36 mouse cellular contexts compared by ENCODE assay signal in the genomic region with DNA sequence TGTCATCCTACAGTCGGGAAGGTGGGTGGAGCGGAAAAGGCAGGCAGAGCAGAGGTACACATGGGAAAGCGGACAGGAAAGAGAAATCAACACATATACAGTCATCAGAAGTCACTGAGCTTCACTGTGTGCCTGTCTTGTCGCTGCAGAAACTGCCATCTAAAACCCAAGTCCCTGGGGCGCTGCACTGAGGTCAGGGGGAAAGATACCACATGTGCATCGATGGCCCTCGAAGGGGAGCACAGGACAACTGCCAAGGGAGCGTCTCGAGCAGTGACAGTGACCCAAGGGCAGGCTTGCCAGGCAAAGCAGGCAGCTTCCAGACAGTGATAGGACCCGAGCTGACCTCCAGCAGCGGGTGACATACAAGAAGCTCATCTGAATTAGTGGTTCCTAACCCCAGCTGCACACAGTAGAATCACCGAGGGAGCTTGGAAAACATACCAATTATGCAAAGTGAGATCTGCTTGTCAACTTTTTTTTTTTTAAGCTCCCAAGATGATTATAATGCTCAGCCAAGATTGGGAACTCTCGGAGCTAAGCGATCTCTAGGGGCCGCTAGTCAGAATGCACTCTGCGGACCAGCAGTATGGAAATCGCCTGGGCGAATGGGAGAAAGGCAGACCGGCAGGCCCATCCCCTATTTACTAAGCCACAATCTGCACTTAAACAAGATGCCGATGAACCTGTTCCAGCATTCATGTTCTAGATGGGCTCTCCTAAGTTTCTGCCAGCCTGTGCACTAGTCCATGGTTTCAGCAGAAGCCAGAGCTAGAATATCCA. TPM values are rescaled to one million over a fixed set of nuclear protein-coding genes. Genes with fewer than 3 reads are reported as not detected.
DNase-seq lines count a peak whose midpoint lies in the region; ATAC-seq and TF ChIP-seq lines count a peak whose summit lies in the region.
"Had no signal": no experiment of that assay in that cellular context is flagged by ENCODE, and none has a peak within 500 bp of the region (broad histone marks: within the 10 kb centered on the region; RNA-seq: fewer than 3 reads in every experiment).

No protein-coding gene starts in this region.

- H3K4me3 ChIP-seq in midbrain, embryonic 11.5 days (ENCODE audit: low read depth, low read length) = no peak overlapping the region
- no peak overlapping the region for H3K4me3 ChIP-seq in midbrain, embryonic 10.5 days
- peak overlapping the region; percentile 26; the same call in 1 of the 2 replicates for H3K4me3 ChIP-seq in ES-Bruce4 (ENCODE audit: low read depth, low read length)
- H3K4me3 ChIP-seq: erythroblast, embryonic 14.5 days; forebrain, embryonic 12.5 days; heart, embryonic 15.5 days; liver, embryonic 12.5 days; stomach, embryonic 15.5 days had no signal

- no peak for TF ChIP-seq EP300 in ES-Bruce4 (IDR thresholded peaks at IDR 0.05; ENCODE audit: insufficient read depth, low read depth, low read length)

- H3K4me1 ChIP-seq in midbrain, embryonic 11.5 days (ENCODE audit: control insufficient read depth, insufficient read depth, low read length) = peaks cover 30% of the 10 kb centered on the region
- peaks cover 32% of the 10 kb centered on the region for H3K4me1 ChIP-seq in midbrain, embryonic 10.5 days
- peaks cover 5% of the 10 kb centered on the region for H3K4me1 ChIP-seq in ES-Bruce4 (ENCODE audit: control insufficient read depth, insufficient read depth, low read length)
- H3K4me1 ChIP-seq: liver, embryonic 12.5 days had no signal

- WGBS in midbrain, embryonic 11.5 days = 87% methylated on average over 20 of the region's 20 CpGs
- 92% methylated on average over 20 of the region's 20 CpGs for WGBS in midbrain, embryonic 10.5 days

- DNase-seq in heart, adult 11 months = peak; percentile 79
- DNase-seq in heart, adult 18-20 months = no peak
- peak; percentile 83 for DNase-seq in midbrain, embryonic 11.5 days (ENCODE audit: low spot score, missing footprints)
- no peak for DNase-seq in midbrain, embryonic 10.5 days (ENCODE audit: low spot score)
- DNase-seq in ZHBTc4 (ENCODE audit: low read depth, low spot score) = peak; percentile 46
- DNase-seq: adrenal gland, postnatal 14 days; cerebellum, adult 11 months; cerebellum, adult 9-11 months; embryo, embryonic 11 days; heart, postnatal 36 days; kidney, adult 18-20 months; kidney, postnatal 36 days; layer of hippocampus, postnatal 36 days; left cerebral cortex, postnatal 4 days; liver, postnatal 0 days; lung, postnatal 36 days; midbrain, embryonic 14.5 days; right cerebral cortex, postnatal 25 days; thymus, adult 18-20 months; thymus, postnatal 36 days had no signal

- no peak for TF ChIP-seq POLR2A in ES-Bruce4 (IDR thresholded peaks at IDR 0.05; ENCODE audit: insufficient read depth, low read length)

- ATAC-seq in midbrain, embryonic 11.5 days (ENCODE audit: low FRiP score) = no peak
- no peak for ATAC-seq in frontal cortex, adult (ENCODE audit: low TSS enrichment)
- ATAC-seq: CD4-positive, CD25-positive, alpha-beta regulatory T cell, adult 4 months; liver, embryonic 12.5 days; liver, postnatal 0 days had no signal

- TF ChIP-seq CTCF in ES-Bruce4 (IDR thresholded peaks at IDR 0.05; ENCODE audit: low read depth, low read length) = no peak

- no peak overlapping the region for H3K4me2 ChIP-seq in midbrain, embryonic 11.5 days
- H3K4me2 ChIP-seq: forebrain, embryonic 12.5 days; heart, embryonic 15.5 days; hindbrain, embryonic 14.5 days; liver, embryonic 12.5 days; stomach, embryonic 15.5 days had no signal

- no peaks in the 10 kb centered on the region for H3K9me3 ChIP-seq in midbrain, embryonic 11.5 days (ENCODE audit: control insufficient read depth, low read length)
- no peaks in the 10 kb centered on the region for H3K9me3 ChIP-seq in midbrain, embryonic 10.5 days (replicated peaks)
- no peaks in the 10 kb centered on the region for H3K9me3 ChIP-seq in ES-Bruce4 (replicated peaks; ENCODE audit: control insufficient read depth, insufficient read depth, low read length, poor library complexity, severe bottlenecking)
- H3K9me3 ChIP-seq: forebrain, embryonic 12.5 days; heart, embryonic 15.5 days; liver, embryonic 12.5 days; stomach, embryonic 15.5 days had no signal

- H3K36me3 ChIP-seq in midbrain, embryonic 11.5 days (ENCODE audit: control insufficient read depth, insufficient read depth, low read length) = peaks cover 63% of the 10 kb centered on the region
- H3K36me3 ChIP-seq in midbrain, embryonic 10.5 days = peaks cover 86% of the 10 kb centered on the region
- no peaks in the 10 kb centered on the region for H3K36me3 ChIP-seq in ES-Bruce4 (ENCODE audit: control insufficient read depth, insufficient read depth, low read length, poor library complexity, severe bottlenecking)
- H3K36me3 ChIP-seq: G1E had no signal

- H3K27me3 ChIP-seq in midbrain, embryonic 11.5 days (ENCODE audit: control insufficient read depth, insufficient read depth, low read length) = no peaks in the 10 kb centered on the region
- H3K27me3 ChIP-seq in midbrain, embryonic 10.5 days (ENCODE audit: low read depth, poor library complexity, severe bottlenecking) = no peaks in the 10 kb centered on the region
- no peaks in the 10 kb centered on the region for H3K27me3 ChIP-seq in ES-Bruce4 (ENCODE audit: control insufficient read depth, insufficient read depth, low read length, poor library complexity, severe bottlenecking)
- H3K27me3 ChIP-seq: forebrain, embryonic 12.5 days; heart, embryonic 15.5 days; liver, embryonic 12.5 days; stomach, embryonic 15.5 days had no signal

- no peak overlapping the region for H3K9ac ChIP-seq in midbrain, embryonic 11.5 days (ENCODE audit: low read length)
- H3K9ac ChIP-seq in ES-Bruce4 (ENCODE audit: low read depth, poor library complexity, severe bottlenecking) = no peak overlapping the region
- H3K9ac ChIP-seq: forebrain, embryonic 12.5 days; heart, embryonic 15.5 days; hindbrain, embryonic 14.5 days; liver, embryonic 12.5 days; liver, postnatal 0 days; stomach, embryonic 15.5 days had no signal

- H3K27ac ChIP-seq in midbrain, embryonic 11.5 days (ENCODE audit: low read depth, low read length) = no peak overlapping the region
- H3K27ac ChIP-seq in midbrain, embryonic 10.5 days (replicated peaks) = no peak overlapping the region
- H3K27ac ChIP-seq in ES-Bruce4 (ENCODE audit: insufficient read depth, low read length) = no peak overlapping the region
- H3K27ac ChIP-seq: forebrain, embryonic 12.5 days; heart, embryonic 15.5 days; hindbrain, embryonic 14.5 days; liver, embryonic 12.5 days; stomach, embryonic 15.5 days had no signal

RNA-seq across cellular contexts. Expression of a gene that starts 18.0 kb away (rescaled TPM):
- under 1 TPM; 0.77 to 0.95 TPM for total RNA-seq in heart, adult 18-20 months (2021)
- 49.3 and 52.9 TPM in 2 replicates for polyA plus RNA-seq in midbrain, embryonic 11.5 days (2014; fragmentation: Nextera tagmentation; extraction: Ambion mirVana)
- polyA plus RNA-seq in midbrain, embryonic 10.5 days (2016; fragmentation: Nextera tagmentation; extraction: Ambion mirVana) = 49.1 and 55.4 TPM in 2 replicates
- polyA plus RNA-seq in ES-Bruce4 (2011; ENCODE audit: insufficient read depth, insufficient read length, low read depth, missing spikeins) = 29.7 and 33.8 TPM in 2 replicates
- polyA plus RNA-seq: G1E had no signal

RNA-seq across cellular contexts. Expression of a gene that starts 47.1 kb away (rescaled TPM):
- not detected for total RNA-seq in heart, adult 18-20 months (2021)
- 10.7 and 11.0 TPM in 2 replicates for polyA plus RNA-seq in midbrain, embryonic 11.5 days (2014; fragmentation: Nextera tagmentation; extraction: Ambion mirVana)
- 5.5 and 6.9 TPM in 2 replicates for polyA plus RNA-seq in midbrain, embryonic 10.5 days (2016; fragmentation: Nextera tagmentation; extraction: Ambion mirVana)
- polyA plus RNA-seq in ES-Bruce4 (2011; ENCODE audit: insufficient read depth, insufficient read length, low read depth, missing spikeins) = not detected in 2 replicates
- total RNA-seq: adrenal gland, postnatal 14 days; G1E; gastrocnemius, adult 8-10 months; gastrocnemius, postnatal 4 days; heart, postnatal 36 days; megakaryocyte, adult 5-6 weeks; neutrophil, adult 5-6 weeks had no signal
- polyA plus RNA-seq: CD4-positive, CD25-positive, alpha-beta regulatory T cell, adult 4 months; erythroblast, embryonic 14.5 days; heart, embryonic 15.5 days; kidney, embryonic 16.5 days; liver, embryonic 12.5 days; liver, postnatal 0 days; lung, embryonic 16.5 days; stomach, embryonic 15.5 days had no signal

Comparison
In these comparisons a context has a peak if more than half of its experiments do, and no peak if none do; other contexts are left out.
1. DNase-seq: peak in heart, adult 11 months (single experiment), midbrain, embryonic 11.5 days (single experiment) and ZHBTc4 (single experiment); none in heart, adult 18-20 months (0 of 2) and midbrain, embryonic 10.5 days (single experiment).